Comparison of ENCODE assay signal across 8 mouse cellular contexts in the genomic region with DNA sequence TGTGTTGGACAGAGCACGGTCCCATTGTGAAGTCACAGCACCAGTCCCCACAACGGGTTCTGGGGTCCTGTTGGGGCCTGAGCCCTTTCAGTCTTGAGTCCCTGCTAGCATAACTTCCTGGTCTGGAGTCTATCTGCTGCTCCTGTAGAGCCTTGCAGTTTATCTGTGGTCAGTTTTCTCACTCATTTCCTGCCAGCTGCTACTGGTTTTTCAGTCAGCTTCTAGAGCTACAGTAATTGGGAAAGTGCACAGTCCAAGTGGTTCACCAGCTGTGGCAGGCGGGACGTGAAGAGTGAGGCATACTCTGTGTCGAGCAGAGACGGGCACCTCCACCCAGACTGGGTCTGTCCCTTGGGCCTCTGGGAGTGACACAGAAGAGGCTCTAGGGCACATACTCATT.
DNase-seq lines count a peak whose midpoint lies in the region; ATAC-seq and TF ChIP-seq lines count a peak whose summit lies in the region.

No protein-coding gene starts in this region.

- TF ChIP-seq CTCF in gastrocnemius, adult 2 months (IDR thresholded peaks at IDR 0.05), result no peak

- H3K9me3 ChIP-seq in heart, embryonic 16.5 days (replicated peaks; ENCODE audit: control insufficient read depth, low read length), result no peaks in the 10 kb centered on the region
- H3K9me3 ChIP-seq in liver, embryonic 16.5 days (replicated peaks; ENCODE audit: control insufficient read depth, low read length), result no peaks in the 10 kb centered on the region

- intact Hi-C loops in gastrocnemius, adult 2 months (cut with DNase I), result no loop called here

- peak overlapping the region; percentile 35; the same call in 1 of the 2 replicates for H3K27ac ChIP-seq in gastrocnemius, adult 2 months
- H3K27ac ChIP-seq in heart, embryonic 16.5 days (ENCODE audit: low read length), result peak overlapping the region; percentile 77
- peak overlapping the region; percentile 53 for H3K27ac ChIP-seq in liver, embryonic 16.5 days (ENCODE audit: low read length)

- H3K27me3 ChIP-seq in heart, embryonic 16.5 days (ENCODE audit: control insufficient read depth, insufficient read depth, low read length), result no peaks in the 10 kb centered on the region
- no peaks in the 10 kb centered on the region for H3K27me3 ChIP-seq in liver, embryonic 16.5 days (ENCODE audit: control insufficient read depth, insufficient read depth, low read depth, low read length)

- peaks cover 12% of the 10 kb centered on the region; the same call in 1 of the 2 replicates for H3K4me1 ChIP-seq in heart, embryonic 16.5 days (ENCODE audit: control insufficient read depth, insufficient read depth, low read length)
- peaks cover 4% of the 10 kb centered on the region for H3K4me1 ChIP-seq in liver, embryonic 16.5 days (ENCODE audit: control insufficient read depth, low read depth, low read length)

- DNase-seq in gastrocnemius, adult 2 months, result peak; percentile 44
- DNase-seq in gastrocnemius, adult 18-20 months (ENCODE audit: low spot score), result no peak
- peak; percentile 17 for DNase-seq in Muller cell, postnatal 12 days (ENCODE audit: inconsistent ontology term)
- DNase-seq in thymus, postnatal 4 days, result peak; percentile 64
- no peak for DNase-seq in layer of hippocampus, postnatal 10 days (ENCODE audit: low spot score in 2 of 2)

- H3K36me3 ChIP-seq in heart, embryonic 16.5 days (ENCODE audit: control insufficient read depth, insufficient read depth), result no peaks in the 10 kb centered on the region
- H3K36me3 ChIP-seq in liver, embryonic 16.5 days (ENCODE audit: control insufficient read depth, insufficient read depth), result no peaks in the 10 kb centered on the region

- H3K4me3 ChIP-seq in gastrocnemius, adult 2 months, result no peak overlapping the region
- no peak overlapping the region for H3K4me3 ChIP-seq in heart, embryonic 16.5 days (ENCODE audit: low read length)
- no peak overlapping the region for H3K4me3 ChIP-seq in liver, embryonic 16.5 days (ENCODE audit: low read depth, low read length)

- peak overlapping the region; percentile 6; the same call in 1 of the 2 replicates for H3K4me2 ChIP-seq in heart, embryonic 16.5 days (ENCODE audit: low read depth, low read length)
- H3K4me2 ChIP-seq in liver, embryonic 16.5 days (ENCODE audit: low read depth, low read length), result no peak overlapping the region

- no peak overlapping the region for H3K9ac ChIP-seq in heart, embryonic 16.5 days (ENCODE audit: low read length)
- no peak overlapping the region for H3K9ac ChIP-seq in liver, embryonic 16.5 days (ENCODE audit: low read depth, low read length)

- ATAC-seq in heart, embryonic 16.5 days (replicated peaks; ENCODE audit: extremely low read depth, insufficient read depth, low FRiP score), result peak; percentile 63; the same call in 1 of the 2 replicates
- ATAC-seq in liver, embryonic 16.5 days (ENCODE audit: low read depth), result peak; percentile 63
- ATAC-seq in cerebellum, adult (ENCODE audit: insufficient number of reproducible peaks, low FRiP score, low TSS enrichment), result no peak

- WGBS in heart, embryonic 16.5 days, result 33% methylated on average over 6 of the region's 6 CpGs
- 18% methylated on average over 6 of the region's 6 CpGs for WGBS in liver, embryonic 16.5 days (ENCODE audit: insufficient replicate concordance)

Comparison
In these comparisons a context has a peak if more than half of its experiments do, and no peak if none do; other contexts are left out.
1. DNase-seq: peak in gastrocnemius, adult 2 months (single experiment), Muller cell, postnatal 12 days (single experiment) and thymus, postnatal 4 days (single experiment); none in gastrocnemius, adult 18-20 months (single experiment) and layer of hippocampus, postnatal 10 days (0 of 2).
2. Peak in every context shown above with its lines, with median percentiles within 50 percentile points of each other: H3K27ac ChIP-seq.